Mouse (Mus musculus): ENCODE data around the gene Dclk3. TPM values are rescaled to one million over a fixed set of nuclear protein-coding genes. Genes with fewer than 3 reads are reported as not detected.

Gene Dclk3
- polyA plus RNA-seq, 1 experiment from 2014 or later = 6.0 TPM

- no peak overlapping the region for H3K4me3 ChIP-seq (ENCODE audit: low read length)
- ATAC-seq (ENCODE audit: low FRiP score, low TSS enrichment) = peak; percentile 78
- WGBS = 29% methylated on average over 9 of the region's 9 CpGs
- no peaks in the 10 kb centered on the region for H3K36me3 ChIP-seq (ENCODE audit: insufficient read depth, low read length)
- no peak overlapping the region for H3K27ac ChIP-seq (ENCODE audit: low read length)
- H3K4me1 ChIP-seq (ENCODE audit: insufficient read depth, low read length) = no peaks in the 10 kb centered on the region
- H3K9ac ChIP-seq (replicated peaks; ENCODE audit: low read length) = no peak overlapping the region
- H3K4me2 ChIP-seq (replicated peaks; ENCODE audit: low read depth, low read length) = no peak overlapping the region
- no peaks in the 10 kb centered on the region for H3K27me3 ChIP-seq (ENCODE audit: insufficient read depth, low read length)
- no peaks in the 10 kb centered on the region for H3K9me3 ChIP-seq (ENCODE audit: low read length)
Observed at GRCm38 (mm10) chr9:111497074-111497811, 58.4 kb downstream of the Dclk3 start.

DNA sequence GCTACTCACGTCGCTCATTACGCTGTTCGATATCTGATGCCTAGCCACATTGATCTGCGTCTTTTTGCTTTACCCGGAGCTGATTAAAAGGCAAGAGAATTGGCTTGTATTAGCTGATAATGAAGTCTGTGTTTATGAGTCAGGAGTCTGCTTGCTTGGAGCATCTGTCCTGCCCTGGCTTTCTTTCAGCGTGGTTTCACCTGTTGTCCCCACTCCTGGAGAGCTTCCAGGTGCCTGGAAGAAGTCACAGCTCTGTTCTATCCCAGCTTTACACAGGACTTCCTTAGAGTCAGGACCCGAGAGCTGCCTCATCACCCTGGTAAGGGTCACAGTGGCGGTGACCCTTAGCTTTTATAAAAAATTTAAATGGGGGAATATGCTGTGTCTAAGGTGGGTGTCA is 61.3 kb downstream of the Dclk3 start:
- 82% methylated on average over 9 of the region's 9 CpGs for WGBS
- ATAC-seq (ENCODE audit: low FRiP score, low TSS enrichment) = no peak
- H3K4me2 ChIP-seq (replicated peaks; ENCODE audit: low read depth, low read length) = no peak overlapping the region

GRCm38 (mm10) chr9:111506075-111506474 is 67.2 kb downstream of the Dclk3 start:
- H3K4me2 ChIP-seq (replicated peaks; ENCODE audit: low read depth, low read length) = no peak overlapping the region
- H3K9me3 ChIP-seq (ENCODE audit: low read length) = peaks cover 6% of the 10 kb centered on the region; the same call in 1 of the 2 replicates
- no peaks in the 10 kb centered on the region for H3K4me1 ChIP-seq (ENCODE audit: insufficient read depth, low read length)
- H3K27me3 ChIP-seq (ENCODE audit: insufficient read depth, low read length) = no peaks in the 10 kb centered on the region
- H3K36me3 ChIP-seq (ENCODE audit: insufficient read depth, low read length) = no peaks in the 10 kb centered on the region
- WGBS = 57% methylated on average over 3 of the region's 3 CpGs
- ATAC-seq (ENCODE audit: low FRiP score, low TSS enrichment) = no peak
- no peak overlapping the region for H3K4me3 ChIP-seq (ENCODE audit: low read length)
- no peak overlapping the region for H3K27ac ChIP-seq (ENCODE audit: low read length)
- no peak overlapping the region for H3K9ac ChIP-seq (replicated peaks; ENCODE audit: low read length)

More for the DNA sequence above, 61.3 kb downstream of the Dclk3 start:
- H3K4me1 ChIP-seq (ENCODE audit: insufficient read depth, low read length) = no peaks in the 10 kb centered on the region
- no peak overlapping the region for H3K27ac ChIP-seq (ENCODE audit: low read length)
- no peaks in the 10 kb centered on the region for H3K36me3 ChIP-seq (ENCODE audit: insufficient read depth, low read length)
- H3K9ac ChIP-seq (replicated peaks; ENCODE audit: low read length) = no peak overlapping the region
- H3K9me3 ChIP-seq (ENCODE audit: low read length) = no peaks in the 10 kb centered on the region
- no peak overlapping the region for H3K4me3 ChIP-seq (ENCODE audit: low read length)
- H3K27me3 ChIP-seq (ENCODE audit: insufficient read depth, low read length) = no peaks in the 10 kb centered on the region

- Histone ChIP-seq H3K27me3 (ENCODE audit: insufficient read depth, low read length) (no peaks in the 10 kb centered on the region), H3K4me2 (replicated peaks; ENCODE audit: low read depth, low read length) (no peak overlapping the region), H3K27ac (ENCODE audit: low read length) (no peak overlapping the region), H3K36me3 (ENCODE audit: insufficient read depth, low read length) (no peaks in the 10 kb centered on the region), H3K9ac (replicated peaks; ENCODE audit: low read length) (no peak overlapping the region), H3K4me3 (ENCODE audit: low read length) (no peak overlapping the region), H3K4me1 (ENCODE audit: insufficient read depth, low read length) (no peaks in the 10 kb centered on the region), H3K9me3 (ENCODE audit: low read length) (no peaks in the 10 kb centered on the region)
- 63% methylated on average over 15 of the region's 15 CpGs for WGBS
- ATAC-seq (ENCODE audit: low FRiP score, low TSS enrichment) = no peak
Observed at GRCm38 (mm10) chr9:111514586-111515473, 75.9 kb downstream of the Dclk3 start.

GRCm38 (mm10) chr9:111515536-111515935 is 76.7 kb downstream of the Dclk3 start:
- Histone ChIP-seq H3K9me3 (ENCODE audit: low read length) (no peaks in the 10 kb centered on the region), H3K4me1 (ENCODE audit: insufficient read depth, low read length) (no peaks in the 10 kb centered on the region), H3K4me2 (replicated peaks; ENCODE audit: low read depth, low read length) (no peak overlapping the region), H3K27ac (ENCODE audit: low read length) (no peak overlapping the region), H3K36me3 (ENCODE audit: insufficient read depth, low read length) (no peaks in the 10 kb centered on the region), H3K4me3 (ENCODE audit: low read length) (no peak overlapping the region), H3K9ac (replicated peaks; ENCODE audit: low read length) (no peak overlapping the region), H3K27me3 (ENCODE audit: insufficient read depth, low read length) (no peaks in the 10 kb centered on the region)
- no peak for ATAC-seq (ENCODE audit: low FRiP score, low TSS enrichment)
- 88% methylated on average over 3 of the region's 3 CpGs for WGBS

DNA sequence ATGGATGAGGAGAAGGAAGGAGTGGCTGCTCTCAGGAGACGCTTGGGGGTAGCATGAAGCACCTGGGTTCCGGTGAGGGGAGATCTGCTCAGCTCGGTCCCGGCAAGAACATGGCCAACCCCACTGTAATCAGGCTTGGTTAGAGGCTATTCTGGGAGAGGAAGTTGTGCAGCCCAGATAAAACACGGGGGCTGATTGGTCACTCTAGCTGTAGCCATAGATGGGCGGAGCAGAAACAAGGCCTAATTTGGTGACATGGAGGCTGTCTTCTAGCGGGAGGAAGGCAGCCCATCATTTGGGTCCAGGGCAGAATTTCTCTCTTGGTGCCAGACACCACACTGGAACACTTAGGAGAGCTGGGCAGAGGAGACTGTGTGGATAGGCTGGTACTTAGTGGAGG is 83.3 kb downstream of the Dclk3 start:
- 92% methylated on average over 7 of the region's 7 CpGs for WGBS

GRCm38 (mm10) chr9:111523111-111523510 is 84.2 kb downstream of the Dclk3 start:
- no peak for ATAC-seq (ENCODE audit: low FRiP score, low TSS enrichment)
- WGBS = 92% methylated on average over 11 of the region's 11 CpGs
- no peak overlapping the region for H3K9ac ChIP-seq (replicated peaks; ENCODE audit: low read length)

More for the DNA sequence above, 83.3 kb downstream of the Dclk3 start:
- Histone ChIP-seq H3K27ac (ENCODE audit: low read length) (no peak overlapping the region), H3K4me3 (ENCODE audit: low read length) (no peak overlapping the region), H3K9me3 (ENCODE audit: low read length) (peaks cover 7% of the 10 kb centered on the region), H3K27me3 (ENCODE audit: insufficient read depth, low read length) (no peaks in the 10 kb centered on the region), H3K9ac (replicated peaks; ENCODE audit: low read length) (no peak overlapping the region), H3K36me3 (ENCODE audit: insufficient read depth, low read length) (no peaks in the 10 kb centered on the region), H3K4me1 (ENCODE audit: insufficient read depth, low read length) (no peaks in the 10 kb centered on the region), H3K4me2 (replicated peaks; ENCODE audit: low read depth, low read length) (no peak overlapping the region)
- no peak for ATAC-seq (ENCODE audit: low FRiP score, low TSS enrichment)

GRCm38 (mm10) chr9:111523871-111524270 is 85.0 kb downstream of the Dclk3 start:
- no peak overlapping the region for H3K4me2 ChIP-seq (replicated peaks; ENCODE audit: low read depth, low read length)
- H3K27ac ChIP-seq (ENCODE audit: low read length) = no peak overlapping the region
- H3K36me3 ChIP-seq (ENCODE audit: insufficient read depth, low read length) = no peaks in the 10 kb centered on the region
- no peak overlapping the region for H3K9ac ChIP-seq (replicated peaks; ENCODE audit: low read length)
- ATAC-seq (ENCODE audit: low FRiP score, low TSS enrichment) = no peak
- no peaks in the 10 kb centered on the region for H3K4me1 ChIP-seq (ENCODE audit: insufficient read depth, low read length)
- H3K4me3 ChIP-seq (ENCODE audit: low read length) = no peak overlapping the region
- WGBS = 91% methylated on average over 3 of the region's 3 CpGs
- H3K27me3 ChIP-seq (ENCODE audit: insufficient read depth, low read length) = no peaks in the 10 kb centered on the region
- peaks cover 7% of the 10 kb centered on the region for H3K9me3 ChIP-seq (ENCODE audit: low read length)

More at GRCm38 (mm10) chr9:111523111-111523510, 84.2 kb downstream of the Dclk3 start:
- no peak overlapping the region for H3K4me2 ChIP-seq (replicated peaks; ENCODE audit: low read depth, low read length)
- no peak overlapping the region for H3K4me3 ChIP-seq (ENCODE audit: low read length)
- H3K27me3 ChIP-seq (ENCODE audit: insufficient read depth, low read length) = no peaks in the 10 kb centered on the region
- H3K9me3 ChIP-seq (ENCODE audit: low read length) = peaks cover 7% of the 10 kb centered on the region
- H3K36me3 ChIP-seq (ENCODE audit: insufficient read depth, low read length) = no peaks in the 10 kb centered on the region
- no peaks in the 10 kb centered on the region for H3K4me1 ChIP-seq (ENCODE audit: insufficient read depth, low read length)
- no peak overlapping the region for H3K27ac ChIP-seq (ENCODE audit: low read length)

GRCm38 (mm10) chr9:111534744-111535423 is 96.0 kb downstream of the Dclk3 start:
- 30% methylated on average over 7 of the region's 7 CpGs for WGBS
- Histone ChIP-seq H3K9me3 (ENCODE audit: low read length) (no peaks in the 10 kb centered on the region), H3K27me3 (ENCODE audit: insufficient read depth, low read length) (no peaks in the 10 kb centered on the region), H3K4me3 (ENCODE audit: low read length) (no peak overlapping the region), H3K27ac (ENCODE audit: low read length) (no peak overlapping the region), H3K9ac (replicated peaks; ENCODE audit: low read length) (no peak overlapping the region), H3K4me2 (replicated peaks; ENCODE audit: low read depth, low read length) (no peak overlapping the region), H3K36me3 (ENCODE audit: insufficient read depth, low read length) (no peaks in the 10 kb centered on the region), H3K4me1 (ENCODE audit: insufficient read depth, low read length) (peaks cover 9% of the 10 kb centered on the region)
- ATAC-seq (ENCODE audit: low FRiP score, low TSS enrichment) = no peak

Measured in kidney, embryonic 16.5 days (tissue).